Mouse (Mus musculus) testis, adult 2 months (tissue): ENCODE results near the gene Fbxl13.

ENCODE experiments used
- CTCF ChIP-seq: fragments of 200-500 bp; IDR thresholded peaks from 2 replicates; pipeline ENCODE4 v1.5.1; 2012; ENCODE audit warnings: low read depth, mild to moderate bottlenecking, inconsistent platforms, low read length, moderate library complexity; ENCODE audit not compliant: control insufficient read depth, insufficient read depth, insufficient replicate concordance
- POLR2A ChIP-seq: fragments of 200-500 bp; IDR thresholded peaks from 2 replicates; pipeline ENCODE4 v1.6.1; 2012; ENCODE audit warnings: low read depth, mild to moderate bottlenecking, inconsistent platforms, low read length, moderate library complexity; ENCODE audit not compliant: control insufficient read depth

GRCm38 (mm10) chr5:21680940-21681339 is 35.5 kb upstream of the Fbxl13 start:
- TF ChIP-seq CTCF: no peak
- no peak for TF ChIP-seq POLR2A
